In genomic region chr17:26916711-26917482, GRCm38 (mm10) we compare ENCODE assay signal across 1 mouse cellular context.
TF ChIP-seq lines count a peak whose summit lies in the region.

Kifc5b (plus strand) TSS chr17:26917091.

TF ChIP-seq in CH12.LX, 34 proteins besides CTCF, POLR2A, EP300 and RAD21 (continued from another document):
- peak; percentile 77; the same call in 1 of the 2 replicates for TF ChIP-seq TCF12 (IDR thresholded peaks at IDR 0.05; ENCODE audit: low read depth, low read length)
- TF ChIP-seq MYC (IDR thresholded peaks at IDR 0.05; ENCODE audit: low read depth, low read length): peak; percentile 95
- TF ChIP-seq JUN (IDR thresholded peaks at IDR 0.05; ENCODE audit: insufficient read depth, low read depth, low read length): no peak; the same call in 1 of the 2 replicates
- peak; percentile 88 for TF ChIP-seq MXI1 (IDR thresholded peaks at IDR 0.05; ENCODE audit: low read depth, low read length)
- no peak for TF ChIP-seq ZNF384 (IDR thresholded peaks at IDR 0.05; ENCODE audit: low read depth, low read length)
- peak; percentile 69; the same call in 1 of the 2 replicates for TF ChIP-seq UBTF (IDR thresholded peaks at IDR 0.05; ENCODE audit: low read depth, low read length)
- TF ChIP-seq NRF1 (IDR thresholded peaks at IDR 0.05; ENCODE audit: low read depth, low read length): peak; percentile 94
- peak; percentile 80; the same call in 1 of the 2 replicates for TF ChIP-seq TBP (conservative IDR thresholded peaks at IDR 0.05; ENCODE audit: low read depth, low read length)
- peak; percentile 92; the same call in 1 of the 2 replicates for TF ChIP-seq E2F4 (IDR thresholded peaks at IDR 0.05; ENCODE audit: insufficient replicate concordance, low read depth, low read length)
TF ChIP-seq in CH12.LX: peak in this region for 23.
